Mouse (Mus musculus) liver, postnatal 0 days (tissue): ENCODE results near the gene Fam204a. TPM values are rescaled to one million over a fixed set of nuclear protein-coding genes. Genes with fewer than 3 reads are reported as not detected.
A peak's percentile ranks its signal among the peaks of the same experiment; 100 is the strongest.

Source experiments
- ATAC-seq: fragments of 200-750 bp; cut with Nextera tagmentation; 2 replicates; pipeline ENCODE4 v1.8.0; 2017; ENCODE audit warnings: mild to moderate bottlenecking, moderate library complexity
- DNase-seq: peaks from one replicate; pipeline ENCODE4 v3.0.0-alpha.2; 2016
- H3K27ac ChIP-seq: fragments of 300-500 bp; sonication (generic); 2 replicates; pipeline ENCODE4 v1.5.1; 2014; ENCODE audit warnings: antibody characterized with exemption, moderate library complexity, mild to moderate bottlenecking, low read depth
- H3K27me3 ChIP-seq: fragments of 300-500 bp; sonication (generic); 2 replicates; pipeline ENCODE4 v1.6.1; 2014; ENCODE audit warnings: low read length, control low read depth, mixed read lengths; ENCODE audit not compliant: insufficient read depth
- H3K36me3 ChIP-seq: fragments of 300-500 bp; sonication (generic); replicated peaks from 2 replicates; pipeline ENCODE4 v1.6.1; 2014; ENCODE audit warnings: mild to moderate bottlenecking, control low read depth, low read length, moderate library complexity, mixed read lengths; ENCODE audit not compliant: insufficient read depth
- H3K4me1 ChIP-seq: fragments of 300-500 bp; sonication (generic); 2 replicates; pipeline ENCODE4 v1.6.1; 2014; ENCODE audit warnings: antibody characterized with exemption, mild to moderate bottlenecking, control low read depth; ENCODE audit not compliant: insufficient read depth
- H3K4me2 ChIP-seq: fragments of 300-500 bp; sonication (generic); 2 replicates; pipeline ENCODE4 v1.6.1; 2014; ENCODE audit warnings: low read depth, mild to moderate bottlenecking, low read length, moderate library complexity, mixed read lengths
- H3K4me3 ChIP-seq: fragments of 300-500 bp; sonication (generic); 2 replicates; pipeline ENCODE4 v1.5.1; 2014; ENCODE audit warnings: low read depth, low read length
- H3K9ac ChIP-seq: fragments of 300-500 bp; sonication (generic); replicated peaks from 2 replicates; pipeline ENCODE4 v1.6.1; 2014; ENCODE audit warnings: mild to moderate bottlenecking, moderate library complexity
- H3K9me3 ChIP-seq: fragments of 300-500 bp; sonication (generic); 2 replicates; pipeline ENCODE4 v1.6.1; 2016; ENCODE audit warnings: mild to moderate bottlenecking, control low read depth, low read length, mixed read lengths
- CTCF ChIP-seq: sonication (generic); IDR thresholded peaks from 2 replicates; pipeline ENCODE4 v1.5.1; 2016; ENCODE audit warnings: antibody characterized with exemption, low read depth
- EP300 ChIP-seq: IDR thresholded peaks from 2 replicates; pipeline ENCODE4 v1.6.1; 2016; ENCODE audit warnings: antibody characterized with exemption, low read depth, mild to moderate bottlenecking
- WGBS: fragments of 180-500 bp; shearing (Covaris S2); extraction: QIAGEN DNeasy Blood & Tissue Kit; methylation state at CpG from one replicate; pipeline ENCODE4 v1.1.7; 2014; ENCODE audit not compliant: insufficient replicate concordance; 5-methylcytosine and 5-hydroxymethylcytosine counted together
- polyA plus RNA-seq: library from polyadenylated mRNA; unstranded; fragments of >200 nt; fragmentation: Nextera tagmentation; extraction: Ambion mirVana; gene quantifications from 2 replicates; pipeline ENCODE4 v1.2.1, GENCODE M21; 2015

Gene Fam204a
- polyA plus RNA-seq, 1 experiment from 2014 or later = 17.8 TPM

DNA sequence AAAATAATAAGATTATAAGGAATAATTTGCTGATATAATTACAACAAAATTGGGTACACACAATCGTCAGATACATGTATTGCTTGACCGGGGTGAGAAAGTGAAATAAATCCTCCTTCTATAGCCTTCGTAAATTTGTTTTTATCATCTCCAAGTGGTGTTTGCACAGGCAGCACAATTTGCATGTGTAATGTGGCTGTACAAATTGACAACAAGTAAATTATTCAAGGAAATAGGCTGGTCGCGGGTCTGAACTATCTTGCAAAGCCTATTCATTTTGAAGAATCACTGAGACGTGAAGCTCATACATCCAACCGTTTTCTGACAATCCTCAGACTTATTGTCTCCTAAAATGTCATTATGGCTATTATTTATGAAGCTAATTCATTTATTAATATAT lies 16.1 kb upstream of the Fam204a start:
- no peak for DNase-seq

GRCm38 (mm10) chr19:60241916-60242602 lies 15.6 kb upstream of the Fam204a start:
- DNase-seq (no peak), ATAC-seq (no peak)
- H3K4me3 ChIP-seq = no peak overlapping the region
- H3K27me3 ChIP-seq = no peaks in the 10 kb centered on the region
- H3K9me3 ChIP-seq = no peaks in the 10 kb centered on the region
- H3K9ac ChIP-seq = no peak overlapping the region
- H3K4me1 ChIP-seq = no peaks in the 10 kb centered on the region
- no peak for TF ChIP-seq CTCF
- no peak for TF ChIP-seq EP300
- WGBS = 77% methylated on average over 7 of the region's 7 CpGs
- H3K27ac ChIP-seq = no peak overlapping the region
- no peaks in the 10 kb centered on the region for H3K36me3 ChIP-seq
- H3K4me2 ChIP-seq = no peak overlapping the region

More for the DNA sequence above, 16.1 kb upstream of the Fam204a start:
- WGBS = 77% methylated on average over 7 of the region's 7 CpGs
- Histone ChIP-seq H3K9ac (no peak overlapping the region), H3K27ac (no peak overlapping the region), H3K27me3 (no peaks in the 10 kb centered on the region), H3K4me1 (no peaks in the 10 kb centered on the region), H3K36me3 (no peaks in the 10 kb centered on the region), H3K9me3 (no peaks in the 10 kb centered on the region), H3K4me3 (no peak overlapping the region), H3K4me2 (no peak overlapping the region)
- no peak for ATAC-seq
- TF ChIP-seq CTCF = no peak
- no peak for TF ChIP-seq EP300

DNA sequence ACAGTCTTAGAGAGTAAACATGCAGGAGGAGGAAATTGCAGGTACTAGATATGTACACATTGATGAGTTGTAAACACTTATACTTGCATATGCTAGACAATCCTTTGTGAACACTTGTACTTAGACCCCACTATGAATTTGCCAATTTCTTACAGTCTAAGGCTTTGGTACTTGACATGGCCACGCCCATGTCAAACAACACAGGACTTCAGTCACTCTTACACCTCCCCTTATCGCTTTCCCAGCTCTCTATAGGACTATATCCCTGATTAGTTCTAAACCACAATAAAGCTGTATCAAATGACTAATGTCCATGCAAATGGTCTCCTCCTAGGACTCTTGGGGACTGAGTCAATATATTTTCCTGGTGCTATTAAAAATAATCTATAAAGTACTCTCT lies 5.0 kb upstream of the Fam204a start:
- no peaks in the 10 kb centered on the region for H3K4me1 ChIP-seq
- TF ChIP-seq EP300 (no peak), CTCF (no peak)
- H3K4me2 ChIP-seq = no peak overlapping the region
- H3K9ac ChIP-seq = no peak overlapping the region
- H3K4me3 ChIP-seq = no peak overlapping the region
- H3K36me3 ChIP-seq = no peaks in the 10 kb centered on the region
- no peak for DNase-seq
- H3K27me3 ChIP-seq = no peaks in the 10 kb centered on the region
- 69% methylated on average over 2 of the region's 2 CpGs for WGBS
- no peaks in the 10 kb centered on the region for H3K9me3 ChIP-seq
- ATAC-seq = no peak
- H3K27ac ChIP-seq = no peak overlapping the region

DNA sequence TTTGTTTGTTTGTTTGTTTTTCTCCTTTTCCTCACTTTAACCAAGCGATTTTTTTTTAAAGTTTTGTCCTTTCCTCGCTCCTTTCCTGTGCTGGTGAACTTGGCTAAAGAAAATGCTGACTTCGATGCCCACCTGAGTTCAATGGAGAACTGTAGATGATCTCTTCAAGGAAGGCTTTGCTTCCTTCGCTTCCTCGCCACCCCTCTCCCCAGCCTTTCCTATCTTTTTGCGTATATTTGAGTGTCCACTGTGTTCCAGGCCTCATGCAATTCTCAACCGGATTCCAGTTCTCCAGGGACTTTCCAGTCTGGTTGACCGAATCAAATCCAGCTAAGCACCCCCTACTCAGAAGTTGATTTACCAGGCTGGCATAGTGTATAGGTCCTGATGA lies 339 bp upstream of the Fam204a start:
- Histone ChIP-seq H3K9me3 (no peaks in the 10 kb centered on the region), H3K9ac (no peak overlapping the region), H3K4me2 (peak overlapping the region; percentile 76), H3K27me3 (no peaks in the 10 kb centered on the region), H3K27ac (no peak overlapping the region), H3K4me1 (peaks cover 7% of the 10 kb centered on the region; the same call in 1 of the 2 replicates), H3K4me3 (peak overlapping the region; percentile 100), H3K36me3 (no peaks in the 10 kb centered on the region; the same call in 1 of the 2 replicates)
- ATAC-seq = no peak
- no peak for TF ChIP-seq EP300
- TF ChIP-seq CTCF = no peak
- 64% methylated on average over 8 of the region's 8 CpGs for WGBS
- DNase-seq = no peak

DNA sequence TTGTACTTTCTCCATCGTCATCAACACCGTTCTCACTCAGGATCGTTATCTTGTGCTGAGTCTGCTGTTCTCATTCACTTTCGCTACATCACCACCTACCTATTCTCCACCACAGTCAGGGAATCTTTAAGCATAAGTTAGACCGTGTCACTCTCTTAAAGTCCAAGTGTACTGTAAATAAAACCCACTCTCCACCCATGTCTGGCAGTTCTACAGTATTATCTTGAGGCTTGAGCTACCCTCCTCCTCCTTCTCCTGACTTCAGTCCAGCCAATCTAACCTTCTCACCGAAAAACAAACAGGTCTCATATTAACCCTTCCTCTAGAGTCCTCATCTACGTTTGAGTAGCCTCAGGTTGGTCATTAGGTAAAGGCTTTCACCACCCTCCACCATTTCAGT lies 7.1 kb downstream of the Fam204a start:
- Histone ChIP-seq H3K27me3 (no peaks in the 10 kb centered on the region), H3K27ac (no peak overlapping the region), H3K4me3 (no peak overlapping the region), H3K4me1 (no peaks in the 10 kb centered on the region), H3K9ac (no peak overlapping the region), H3K9me3 (no peaks in the 10 kb centered on the region), H3K36me3 (peaks cover 14% of the 10 kb centered on the region; the same call in 1 of the 2 replicates), H3K4me2 (no peak overlapping the region)
- DNase-seq (no peak), ATAC-seq (no peak)
- 83% methylated on average over 7 of the region's 7 CpGs for WGBS
- TF ChIP-seq CTCF (no peak), EP300 (no peak)

DNA sequence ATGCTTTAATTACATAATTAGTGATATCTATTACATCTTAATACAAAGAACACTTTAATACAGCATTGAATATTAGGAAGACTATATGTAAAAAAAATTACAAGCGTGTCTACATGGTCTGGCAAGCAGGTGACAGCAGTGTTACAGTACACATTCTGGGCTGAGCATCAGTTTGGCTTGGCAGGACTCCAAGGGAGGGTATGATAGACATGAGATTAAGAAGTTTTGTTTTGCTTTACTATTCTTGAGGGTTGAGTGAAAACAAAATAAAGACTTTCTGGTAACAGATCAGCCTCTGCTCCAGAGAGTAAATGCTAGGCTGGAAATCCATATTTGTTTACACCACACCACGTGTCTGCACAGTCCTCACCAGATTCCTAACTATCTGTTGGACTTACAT lies 8.5 kb downstream of the Fam204a start:
- 67% methylated on average over 2 of the region's 2 CpGs for WGBS
- H3K27ac ChIP-seq = no peak overlapping the region
- no peak overlapping the region for H3K9ac ChIP-seq
- H3K4me1 ChIP-seq = no peaks in the 10 kb centered on the region
- H3K27me3 ChIP-seq = no peaks in the 10 kb centered on the region
- H3K36me3 ChIP-seq = peaks cover 16% of the 10 kb centered on the region
- no peak for DNase-seq
- no peak for ATAC-seq
- no peaks in the 10 kb centered on the region for H3K9me3 ChIP-seq
- no peak overlapping the region for H3K4me3 ChIP-seq
- H3K4me2 ChIP-seq = no peak overlapping the region
- TF ChIP-seq EP300 = no peak
- no peak for TF ChIP-seq CTCF

GRCm38 (mm10) chr19:60208173-60208572 lies 18.3 kb downstream of the Fam204a start:
- TF ChIP-seq CTCF = no peak
- no peak for TF ChIP-seq EP300
- Histone ChIP-seq H3K9ac (no peak overlapping the region), H3K4me2 (no peak overlapping the region), H3K36me3 (peaks cover 8% of the 10 kb centered on the region), H3K9me3 (no peaks in the 10 kb centered on the region), H3K27ac (no peak overlapping the region), H3K4me1 (no peaks in the 10 kb centered on the region), H3K4me3 (no peak overlapping the region), H3K27me3 (no peaks in the 10 kb centered on the region)
- DNase-seq = no peak
- no peak for ATAC-seq
